Mouse (Mus musculus) liver, postnatal 0 days (tissue): ENCODE measurements around the gene Haus2. TPM values are rescaled to one million over a fixed set of nuclear protein-coding genes. Genes with fewer than 3 reads are reported as not detected.
A peak's percentile ranks its signal among the peaks of the same experiment; 100 is the strongest.
"Not testable (repeated sequence)": the region's sequence is repeated elsewhere in the genome, so short reads cannot be mapped to it uniquely, and the experiment has no call there.

Source experiments
- ATAC-seq: fragments of 200-750 bp; cut with Nextera tagmentation; 2 replicates; pipeline ENCODE4 v1.8.0; 2017; ENCODE audit warnings: mild to moderate bottlenecking, moderate library complexity
- DNase-seq: peaks from one replicate; pipeline ENCODE4 v3.0.0-alpha.2; 2016
- H3K27ac ChIP-seq: fragments of 300-500 bp; sonication (generic); 2 replicates; pipeline ENCODE4 v1.5.1; 2014; ENCODE audit warnings: antibody characterized with exemption, moderate library complexity, mild to moderate bottlenecking, low read depth
- H3K27me3 ChIP-seq: fragments of 300-500 bp; sonication (generic); 2 replicates; pipeline ENCODE4 v1.6.1; 2014; ENCODE audit warnings: low read length, control low read depth, mixed read lengths; ENCODE audit not compliant: insufficient read depth
- H3K36me3 ChIP-seq: fragments of 300-500 bp; sonication (generic); replicated peaks from 2 replicates; pipeline ENCODE4 v1.6.1; 2014; ENCODE audit warnings: mild to moderate bottlenecking, control low read depth, low read length, moderate library complexity, mixed read lengths; ENCODE audit not compliant: insufficient read depth
- H3K4me1 ChIP-seq: fragments of 300-500 bp; sonication (generic); 2 replicates; pipeline ENCODE4 v1.6.1; 2014; ENCODE audit warnings: antibody characterized with exemption, mild to moderate bottlenecking, control low read depth; ENCODE audit not compliant: insufficient read depth
- H3K4me2 ChIP-seq: fragments of 300-500 bp; sonication (generic); 2 replicates; pipeline ENCODE4 v1.6.1; 2014; ENCODE audit warnings: low read depth, mild to moderate bottlenecking, low read length, moderate library complexity, mixed read lengths
- H3K4me3 ChIP-seq: fragments of 300-500 bp; sonication (generic); 2 replicates; pipeline ENCODE4 v1.5.1; 2014; ENCODE audit warnings: low read depth, low read length
- H3K9ac ChIP-seq: fragments of 300-500 bp; sonication (generic); replicated peaks from 2 replicates; pipeline ENCODE4 v1.6.1; 2014; ENCODE audit warnings: mild to moderate bottlenecking, moderate library complexity
- H3K9me3 ChIP-seq: fragments of 300-500 bp; sonication (generic); 2 replicates; pipeline ENCODE4 v1.6.1; 2016; ENCODE audit warnings: mild to moderate bottlenecking, control low read depth, low read length, mixed read lengths
- CTCF ChIP-seq: sonication (generic); IDR thresholded peaks from 2 replicates; pipeline ENCODE4 v1.5.1; 2016; ENCODE audit warnings: antibody characterized with exemption, low read depth
- EP300 ChIP-seq: IDR thresholded peaks from 2 replicates; pipeline ENCODE4 v1.6.1; 2016; ENCODE audit warnings: antibody characterized with exemption, low read depth, mild to moderate bottlenecking
- WGBS: fragments of 180-500 bp; shearing (Covaris S2); extraction: QIAGEN DNeasy Blood & Tissue Kit; methylation state at CpG from one replicate; pipeline ENCODE4 v1.1.7; 2014; ENCODE audit not compliant: insufficient replicate concordance; 5-methylcytosine and 5-hydroxymethylcytosine counted together
- polyA plus RNA-seq: library from polyadenylated mRNA; unstranded; fragments of >200 nt; fragmentation: Nextera tagmentation; extraction: Ambion mirVana; gene quantifications from 2 replicates; pipeline ENCODE4 v1.2.1, GENCODE M21; 2015

Haus2 gene
- polyA plus RNA-seq = 7.9 and 9.0 TPM in 2 replicates

DNA sequence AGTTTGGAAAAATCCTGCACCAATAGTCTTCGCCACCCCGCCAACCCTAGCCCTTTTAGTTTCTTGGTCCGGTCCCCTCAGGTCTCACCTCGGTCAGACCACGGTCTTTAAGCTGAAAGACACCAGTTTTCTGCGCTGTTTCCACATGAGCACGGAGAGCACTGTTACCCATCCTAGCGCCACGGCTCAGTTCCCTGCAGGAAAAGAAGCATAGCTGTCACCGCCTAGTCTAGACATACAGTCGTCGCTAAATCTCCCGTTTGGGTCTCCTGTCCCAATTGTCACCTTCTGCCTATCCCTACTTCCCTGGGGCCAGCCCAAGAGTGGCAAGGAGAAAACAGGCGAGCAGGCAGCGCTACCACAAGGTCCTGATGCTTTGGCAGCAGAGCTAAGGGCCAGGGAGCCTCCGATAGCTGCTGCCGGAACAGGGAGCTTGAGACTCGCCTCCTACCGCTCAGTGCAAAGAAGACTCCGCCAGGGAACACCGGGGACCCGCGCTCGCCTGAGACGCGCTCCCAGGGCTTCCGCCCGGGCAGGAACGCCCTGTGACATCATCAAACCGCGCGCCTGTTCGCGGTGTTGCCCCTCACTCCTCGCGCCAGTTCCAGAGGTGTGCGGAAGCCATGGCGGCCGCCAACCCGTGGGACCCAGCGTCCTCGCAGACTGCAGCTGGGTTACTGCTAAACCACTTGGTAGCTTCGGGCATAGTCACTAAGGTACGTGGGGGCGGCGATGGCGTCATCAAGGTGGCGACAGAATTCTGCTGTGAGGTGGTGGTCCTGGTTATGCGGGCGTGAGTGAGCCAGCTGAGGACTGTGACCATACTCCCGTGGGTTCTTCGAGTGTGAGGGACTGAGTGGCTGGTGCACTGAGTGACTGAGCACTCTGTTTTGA, at the start of gene Haus2, which contains the start of gene Lrrc57:
TSS of gene Haus2 (plus strand) at position 554 of the 894 bp plus-strand sequence.
TSS of gene Lrrc57 (minus strand) at position 691 of the 894 bp plus-strand sequence.
- peak; percentile 98 for ATAC-seq
- H3K4me3 ChIP-seq = peak within 1 kb of the TSS; percentile 92
- peaks cover 22% of the 10 kb centered on the region for H3K4me1 ChIP-seq
- 0% methylated on average over 52 of the region's 52 CpGs for WGBS
- peak; percentile 42 for TF ChIP-seq CTCF
- no peak for TF ChIP-seq EP300
- H3K27ac ChIP-seq = peak within 1 kb of the TSS; percentile 94
- DNase-seq = peak; percentile 95
- peak within 1 kb of the TSS; percentile 92 for H3K4me2 ChIP-seq
- H3K36me3 ChIP-seq = peaks cover 11% of the 10 kb centered on the region
- no peaks in the 10 kb centered on the region for H3K27me3 ChIP-seq
- peak within 1 kb of the TSS; percentile 84 for H3K9ac ChIP-seq
- H3K9me3 ChIP-seq = no peaks in the 10 kb centered on the region

DNA sequence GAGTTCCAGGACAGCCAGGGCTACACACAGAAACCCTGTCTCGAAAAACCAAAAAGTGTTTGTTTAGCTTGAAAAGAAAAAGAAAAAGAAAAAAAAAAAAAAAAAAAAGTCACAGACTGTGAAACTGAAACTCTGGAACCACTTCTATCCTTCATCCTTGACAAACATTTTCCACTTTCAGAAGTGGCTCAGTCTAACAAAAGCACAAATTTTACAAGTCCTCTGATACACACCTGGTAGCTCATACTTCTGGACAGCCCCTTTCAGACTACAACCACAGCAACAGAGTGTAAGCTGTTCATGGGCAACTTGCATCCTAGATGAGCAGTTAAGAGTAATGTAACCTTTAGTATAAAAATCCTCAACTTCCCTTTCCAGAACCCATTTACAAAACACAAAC, 47.7 kb upstream of the Haus2 start:
- no peak overlapping the region for H3K4me2 ChIP-seq
- H3K27ac ChIP-seq = no peak overlapping the region
- peaks cover 4% of the 10 kb centered on the region; the same call in 1 of the 2 replicates for H3K36me3 ChIP-seq
- ATAC-seq (no peak), DNase-seq (no peak)
- no peak overlapping the region for H3K4me3 ChIP-seq
- no peak overlapping the region for H3K9ac ChIP-seq
- H3K4me1 ChIP-seq = peaks cover 24% of the 10 kb centered on the region
- TF ChIP-seq CTCF (no peak), EP300 (no peak)
- 79% methylated on average over 1 of the region's 1 CpGs for WGBS
- no peaks in the 10 kb centered on the region for H3K27me3 ChIP-seq
- no peaks in the 10 kb centered on the region for H3K9me3 ChIP-seq

- Histone ChIP-seq H3K9ac (peak overlapping the region; percentile 97), H3K4me1 (peaks cover 28% of the 10 kb centered on the region), H3K4me3 (peak overlapping the region; percentile 99), H3K36me3 (peaks cover 4% of the 10 kb centered on the region; the same call in 1 of the 2 replicates), H3K4me2 (peak overlapping the region; percentile 91), H3K9me3 (no peaks in the 10 kb centered on the region), H3K27ac (peak overlapping the region; percentile 93), H3K27me3 (no peaks in the 10 kb centered on the region)
- TF ChIP-seq EP300 = no peak
- no peak for TF ChIP-seq CTCF
- no peak for DNase-seq
- 12% methylated on average over 9 of the region's 9 CpGs for WGBS
- no peak for ATAC-seq
These were observed 46.3 kb upstream of the Haus2 start for GRCm38 (mm10) chr2:120562859-120563234.

DNA sequence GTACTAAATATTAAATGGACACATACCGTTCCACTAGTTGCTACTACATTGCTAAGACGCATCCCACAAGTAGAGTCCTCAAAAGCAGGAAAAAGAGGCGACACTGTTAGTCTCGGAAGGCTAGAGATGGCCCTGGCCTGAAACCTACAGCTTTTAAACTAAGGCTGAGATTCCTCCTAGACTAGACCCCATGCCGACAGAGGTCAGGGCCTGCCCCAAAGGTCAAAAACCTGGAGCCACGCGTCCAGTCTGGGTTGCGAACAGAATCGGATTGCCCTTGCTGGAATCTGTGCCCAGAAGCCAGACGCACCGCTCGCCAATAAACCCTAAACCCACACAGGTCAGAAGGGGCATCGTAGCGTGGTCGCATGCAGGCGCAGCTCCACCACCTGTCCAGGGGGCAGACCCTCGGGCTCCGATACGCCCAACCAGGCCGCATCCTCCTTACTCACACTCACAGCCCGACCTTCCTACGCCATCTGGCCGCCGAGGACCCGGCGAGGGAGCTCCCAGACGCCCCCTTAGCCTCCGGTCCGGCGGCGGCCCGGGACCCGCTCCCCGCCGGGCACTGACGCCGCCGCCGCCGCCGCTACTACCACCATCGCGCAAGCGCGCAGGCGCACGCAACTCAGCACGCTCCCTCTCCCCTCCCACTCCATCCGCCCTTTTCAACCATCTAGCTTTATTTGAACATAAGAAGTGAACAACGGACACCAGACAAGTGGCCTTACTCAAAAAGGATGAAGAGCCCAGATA, 45.8 kb upstream of the Haus2 start, which contains the start of gene Zfp106:
TSS of gene Zfp106 (minus strand) at position 609 of the 756 bp plus-strand sequence.
- H3K36me3 ChIP-seq = peaks cover 4% of the 10 kb centered on the region; the same call in 1 of the 2 replicates
- WGBS = under 1% methylated on average over 49 of the region's 50 CpGs
- DNase-seq = peak; percentile 90
- H3K9ac ChIP-seq = peak within 1 kb of the TSS; percentile 97
- H3K9me3 ChIP-seq = no peaks in the 10 kb centered on the region
- peak within 1 kb of the TSS; percentile 93 for H3K27ac ChIP-seq
- TF ChIP-seq CTCF (no peak), EP300 (peak; percentile 68; the same call in 1 of the 2 replicates)
- H3K4me3 ChIP-seq = peak within 1 kb of the TSS; percentile 99
- H3K4me2 ChIP-seq = peak within 1 kb of the TSS; percentile 91
- H3K4me1 ChIP-seq = peaks cover 28% of the 10 kb centered on the region
- H3K27me3 ChIP-seq = no peaks in the 10 kb centered on the region
- peak; percentile 73 for ATAC-seq

- H3K27me3 ChIP-seq, H3K36me3 ChIP-seq, ATAC-seq, H3K9me3 ChIP-seq, H3K4me2 ChIP-seq, DNase-seq, H3K4me3 ChIP-seq, H3K9ac ChIP-seq: not testable (repeated sequence)
- WGBS = 53% methylated on average over 4 of the region's 4 CpGs
- Histone ChIP-seq H3K4me1 (peaks cover 23% of the 10 kb centered on the region), H3K27ac (peak overlapping the region; percentile 93; the same call in 1 of the 2 replicates)
These were observed 44.5 kb upstream of the Haus2 start for GRCm38 (mm10) chr2:120564548-120565188.
